In genomic region chr11:6158515-6158914, GRCm38 (mm10) we compare ENCODE assay signal across 30 mouse cellular contexts. TPM values are rescaled to one million over a fixed set of nuclear protein-coding genes. Genes with fewer than 3 reads are reported as not detected.
"Had no signal": no experiment of that assay in that cellular context is flagged by ENCODE, and none has a peak within 500 bp of the region (broad histone marks: within the 10 kb centered on the region; RNA-seq: fewer than 3 reads in every experiment).

No protein-coding gene starts in this region.

- H3K4me2 ChIP-seq: heart, embryonic 11.5 days; heart, embryonic 13.5 days; heart, embryonic 15.5 days; hindbrain, embryonic 13.5 days; hindbrain, embryonic 15.5 days; kidney, embryonic 15.5 days; limb, embryonic 13.5 days; limb, embryonic 15.5 days; liver, embryonic 13.5 days had no signal

- H3K9me3 ChIP-seq: heart, embryonic 13.5 days; heart, embryonic 15.5 days; hindbrain, embryonic 13.5 days; hindbrain, embryonic 15.5 days; kidney, embryonic 15.5 days; limb, embryonic 13.5 days; limb, embryonic 15.5 days; liver, embryonic 13.5 days; liver, embryonic 15.5 days had no signal

- H3K27me3 ChIP-seq: heart, embryonic 13.5 days; heart, embryonic 15.5 days; hindbrain, embryonic 13.5 days; hindbrain, embryonic 15.5 days; kidney, embryonic 15.5 days; limb, embryonic 13.5 days; limb, embryonic 15.5 days; liver, embryonic 13.5 days; liver, embryonic 15.5 days had no signal

- H3K27ac ChIP-seq: heart, embryonic 13.5 days; heart, embryonic 15.5 days; hindbrain, embryonic 13.5 days; hindbrain, embryonic 15.5 days; hindbrain, postnatal 0 days; kidney, embryonic 15.5 days; kidney, postnatal 0 days; limb, embryonic 13.5 days; limb, embryonic 15.5 days had no signal

- H3K4me3 ChIP-seq: heart, embryonic 13.5 days; heart, embryonic 15.5 days; hindbrain, embryonic 13.5 days; hindbrain, embryonic 15.5 days; kidney, embryonic 15.5 days; limb, embryonic 13.5 days; limb, embryonic 15.5 days; liver, embryonic 13.5 days; liver, embryonic 15.5 days had no signal

- H3K36me3 ChIP-seq: heart, embryonic 13.5 days; heart, embryonic 15.5 days; hindbrain, embryonic 13.5 days; hindbrain, embryonic 15.5 days; kidney, embryonic 15.5 days; limb, embryonic 13.5 days; limb, embryonic 15.5 days; liver, embryonic 13.5 days; liver, embryonic 15.5 days had no signal

- H3K9ac ChIP-seq: heart, embryonic 13.5 days; heart, embryonic 15.5 days; hindbrain, embryonic 13.5 days; hindbrain, embryonic 15.5 days; kidney, embryonic 15.5 days; limb, embryonic 13.5 days; limb, embryonic 15.5 days; liver, embryonic 13.5 days; liver, embryonic 15.5 days had no signal

- DNase-seq: gastrocnemius, postnatal 14 days; gastrocnemius, postnatal 36 days; heart, adult 18-20 months; heart, postnatal 14 days; heart, postnatal 36 days; kidney, adult 11 months; kidney, adult 2 months; kidney, adult 9 months; kidney, postnatal 14 days; kidney, postnatal 36 days; layer of hippocampus, adult 9-11 months; layer of hippocampus, postnatal 36 days; left cerebral cortex, postnatal 4 days; liver, embryonic 13.5 days had no signal

RNA-seq across cellular contexts. Expression of gene A730071L15Rik, which starts 41.3 kb away (rescaled TPM):
- total RNA-seq: gastrocnemius, adult 8-10 months; heart, adult 18-20 months; heart, postnatal 14 days; heart, postnatal 36 days; hematopoietic stem cell, adult 5-6 weeks; hindbrain, postnatal 0 days; layer of hippocampus, adult 18-20 months; left cerebral cortex, postnatal 10 days; left cerebral cortex, postnatal 25 days had no signal
